Mouse (Mus musculus): ENCODE results near the gene Gm20388. TPM values are rescaled to one million over a fixed set of nuclear protein-coding genes. Genes with fewer than 3 reads are reported as not detected.

The Gm20388 gene
- total RNA-seq, 2 experiments from 2014 or later, result not detected

- no peak for DNase-seq (ENCODE audit: low spot score in 2 of 2)
These were observed 773.0 kb downstream of the Gm20388 start for GRCm38 (mm10) chr8:120683602-120684001.

DNA sequence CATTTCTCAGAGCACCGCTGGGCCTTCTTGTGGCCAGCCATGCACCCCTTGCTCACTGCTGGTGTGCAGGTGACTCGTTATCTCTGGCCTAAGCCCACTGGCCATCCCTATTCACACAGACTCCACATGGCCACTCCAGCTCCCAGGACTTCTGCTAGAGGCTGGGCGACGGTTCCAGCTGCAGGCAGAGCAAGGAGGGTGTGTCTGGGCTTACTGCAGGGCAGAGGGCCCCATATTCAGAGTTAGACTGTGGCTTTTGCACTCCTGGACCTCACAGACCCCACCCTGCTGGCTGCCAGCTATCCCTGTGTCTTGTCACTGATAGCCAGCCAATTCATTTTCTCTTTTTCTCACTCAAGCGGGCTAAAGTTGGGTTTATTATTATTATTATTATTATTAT is 773.4 kb downstream of the Gm20388 start:
- no peak for DNase-seq (ENCODE audit: low spot score in 2 of 2)

GRCm38 (mm10) chr8:120685097-120685496 is 774.5 kb downstream of the Gm20388 start:
- no peak for DNase-seq (ENCODE audit: low spot score in 2 of 2)

- DNase-seq (ENCODE audit: low spot score in 2 of 2), result no peak
These were observed 775.0 kb downstream of the Gm20388 start for GRCm38 (mm10) chr8:120685591-120685990.

DNA sequence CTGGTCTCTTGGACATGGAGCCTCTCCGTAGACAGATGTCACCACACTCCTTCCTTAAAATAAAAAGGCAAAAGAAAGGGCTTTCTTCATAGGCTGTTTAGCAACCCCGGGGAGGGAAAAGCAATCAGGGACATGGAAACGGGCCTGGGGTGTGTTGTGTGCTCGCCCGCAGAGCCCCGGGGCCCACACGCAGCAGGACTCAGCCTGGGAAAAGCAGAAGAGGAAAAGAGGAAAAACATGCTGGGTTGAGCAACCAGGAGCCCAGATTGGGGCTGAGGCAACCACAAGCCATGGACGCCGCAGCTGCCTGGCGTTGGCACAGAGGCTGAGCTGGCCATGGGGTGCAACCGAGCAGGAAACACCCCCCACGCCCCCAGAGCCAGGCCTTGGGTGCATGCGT is 775.4 kb downstream of the Gm20388 start:
- no peak for DNase-seq (ENCODE audit: low spot score in 2 of 2)

DNA sequence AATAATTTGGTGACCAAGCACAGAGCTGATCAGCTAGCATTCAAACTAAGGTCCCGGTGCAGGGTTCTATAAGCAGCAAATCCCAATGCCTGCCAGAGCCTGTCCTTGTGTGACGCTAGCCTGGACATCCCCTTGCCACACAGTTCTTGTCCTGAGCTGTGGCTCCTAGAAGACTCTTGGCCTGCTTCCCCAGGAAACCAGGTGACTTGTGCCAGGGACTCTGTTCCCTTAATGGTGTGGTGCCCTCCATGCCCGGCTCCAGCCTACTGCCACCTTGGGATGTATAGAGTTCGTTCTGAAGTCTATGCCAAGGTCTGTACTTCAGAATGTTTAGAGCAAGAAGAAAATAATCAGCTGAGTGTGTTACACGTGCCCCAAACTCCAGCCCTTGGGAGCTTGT is 775.9 kb downstream of the Gm20388 start:
- no peak for DNase-seq (ENCODE audit: low spot score in 2 of 2)

DNA sequence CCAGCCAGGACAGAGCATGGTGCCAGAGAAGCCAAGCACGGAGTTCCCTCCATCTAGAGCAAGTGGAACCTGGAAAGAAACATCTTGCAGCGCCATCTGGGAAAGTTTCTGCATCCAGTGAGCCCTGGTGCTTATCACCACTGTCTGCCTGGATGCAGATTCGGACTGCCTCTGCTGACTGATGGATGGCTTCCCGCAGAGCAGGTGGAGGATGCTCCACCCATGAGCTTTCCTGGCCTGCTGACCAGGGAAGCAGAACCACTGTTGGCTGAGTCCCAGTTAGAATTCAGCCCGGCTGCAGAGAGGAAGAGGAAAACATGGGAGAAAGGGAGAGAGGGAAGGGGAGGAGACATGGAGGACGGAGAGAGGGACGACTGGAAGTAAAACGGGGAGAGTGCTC is 777.1 kb downstream of the Gm20388 start:
- DNase-seq (ENCODE audit: low spot score in 2 of 2), result no peak

DNA sequence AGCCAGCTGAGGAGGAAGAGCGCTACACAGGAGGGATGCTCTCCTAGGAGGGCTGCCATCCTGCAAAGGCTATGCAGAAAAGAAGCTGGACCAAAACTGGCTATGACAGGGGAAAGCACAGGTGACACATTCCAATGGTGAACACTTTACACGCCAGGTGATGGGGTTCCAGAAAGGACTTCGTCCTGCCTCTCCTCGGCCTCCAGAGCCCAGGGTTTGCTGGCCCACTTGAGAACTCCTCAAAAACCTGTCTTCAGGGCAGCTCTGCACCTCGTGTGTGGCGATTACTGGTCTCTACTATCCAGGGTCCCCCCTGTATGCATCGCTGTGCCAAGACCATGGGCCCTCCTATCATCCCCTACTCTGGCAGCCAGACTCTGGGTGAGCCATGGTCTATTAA is 777.9 kb downstream of the Gm20388 start:
- DNase-seq (ENCODE audit: low spot score in 2 of 2), result no peak

- DNase-seq (ENCODE audit: low spot score in 2 of 2), result no peak
These were observed 782.3 kb downstream of the Gm20388 start for GRCm38 (mm10) chr8:120692934-120693333.

DNA sequence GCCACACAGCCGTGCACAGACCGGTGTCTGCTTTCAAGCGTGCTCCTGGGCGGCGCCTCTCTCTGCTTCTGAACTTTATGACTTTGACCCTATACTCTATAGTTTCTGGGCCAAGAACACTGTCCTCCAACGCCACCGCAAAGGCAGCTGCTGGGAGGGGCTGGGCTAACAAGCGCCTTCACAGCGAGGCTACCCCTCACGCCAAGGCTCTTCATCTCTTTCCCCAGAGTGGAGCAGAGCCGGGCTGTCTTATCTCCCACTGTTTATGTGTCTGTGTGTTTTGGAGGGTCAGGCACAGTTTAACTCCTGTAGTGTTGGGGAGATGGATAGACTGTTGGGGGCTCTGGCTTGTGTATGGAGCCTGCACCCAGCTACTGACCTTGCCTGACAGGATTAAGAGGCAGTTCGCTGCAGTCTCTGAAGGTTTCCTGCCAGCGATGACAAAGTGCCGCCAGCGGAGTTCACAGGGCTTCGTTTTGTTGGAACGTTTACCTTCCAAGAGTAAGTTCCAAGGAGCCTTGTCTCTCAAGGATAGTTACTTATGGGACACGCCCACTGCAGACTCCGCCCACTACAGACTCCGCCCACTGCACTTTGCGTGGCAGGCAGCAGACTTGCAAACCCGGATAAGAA is 783.3 kb downstream of the Gm20388 start:
- no peak for DNase-seq (ENCODE audit: low spot score in 2 of 2)

DNA sequence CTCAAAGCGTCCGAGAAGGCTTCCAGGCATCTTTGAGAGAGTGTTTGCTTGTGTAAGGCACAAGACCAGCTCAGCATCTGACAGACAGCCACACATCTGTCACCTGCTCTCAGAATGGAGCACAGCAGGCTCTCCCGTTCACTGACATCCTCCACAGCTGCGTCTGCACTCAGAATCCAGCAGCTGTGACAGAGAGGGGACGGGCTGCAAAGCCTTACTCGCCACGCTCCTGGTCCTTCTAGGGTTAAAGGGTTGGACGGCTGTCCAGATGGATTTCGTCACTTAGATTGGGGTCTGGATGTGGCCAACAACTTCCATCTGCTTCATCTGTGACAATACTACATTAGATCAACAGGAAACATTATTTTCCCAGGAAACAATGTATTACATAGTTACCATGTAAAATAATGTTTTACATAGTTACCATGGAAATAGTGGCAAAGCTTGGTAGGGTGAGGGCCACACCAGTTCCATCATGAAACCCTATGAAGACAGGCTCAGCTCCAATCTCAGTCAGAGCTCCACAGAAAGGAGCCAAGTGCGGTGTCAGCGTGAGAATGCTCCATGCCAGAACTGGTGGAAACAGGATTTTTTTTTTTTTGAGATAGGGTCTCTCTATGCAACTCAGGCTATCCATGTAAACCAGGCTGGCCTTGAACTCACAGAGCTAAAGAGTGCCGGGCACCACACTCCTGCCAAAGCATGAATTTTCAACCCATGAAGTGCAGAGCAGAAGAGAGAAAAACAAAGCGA is 785.9 kb downstream of the Gm20388 start:
- DNase-seq (ENCODE audit: low spot score in 2 of 2), result no peak

- DNase-seq (ENCODE audit: low spot score in 2 of 2), result peak; percentile 40 to 62
These were observed 786.7 kb downstream of the Gm20388 start for GRCm38 (mm10) chr8:120697154-120697978.

DNA sequence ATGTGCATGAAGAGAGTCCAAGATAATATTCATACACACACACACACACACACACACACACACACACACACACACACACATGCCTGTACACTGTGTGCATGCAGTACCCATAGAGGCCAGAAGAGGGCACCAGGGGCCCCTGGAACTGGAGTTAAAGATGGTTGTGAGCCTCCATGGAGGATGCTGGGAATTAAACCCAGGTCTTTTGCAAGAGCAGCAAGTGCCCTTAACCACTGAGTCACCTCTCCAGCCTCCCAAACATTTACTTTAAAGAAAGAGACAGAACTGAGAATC is 787.3 kb downstream of the Gm20388 start:
- no peak for DNase-seq (ENCODE audit: low spot score in 2 of 2)

GRCm38 (mm10) chr8:120698426-120698825 is 787.8 kb downstream of the Gm20388 start:
- DNase-seq (ENCODE audit: low spot score in 2 of 2), result no peak

DNA sequence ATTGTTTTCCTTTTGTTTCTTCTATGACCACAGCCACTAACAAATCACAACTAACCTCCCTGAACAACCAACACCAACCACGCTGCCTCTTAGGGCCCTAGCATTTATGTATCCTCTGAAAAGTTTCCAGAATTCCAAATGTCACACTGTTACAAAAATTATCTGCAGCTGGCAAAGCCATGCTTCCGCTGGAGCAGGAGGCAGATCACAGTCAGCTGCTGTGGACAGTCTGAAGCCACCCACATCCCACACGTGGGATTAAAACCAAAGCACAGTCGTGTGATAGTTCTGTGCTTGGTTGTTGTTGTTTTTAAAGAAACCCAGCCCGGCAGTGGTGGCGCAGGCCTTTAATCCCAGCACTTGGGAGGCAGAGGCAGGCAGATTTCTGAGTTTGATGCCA is 788.4 kb downstream of the Gm20388 start:
- no peak for DNase-seq (ENCODE audit: low spot score in 2 of 2)

DNA sequence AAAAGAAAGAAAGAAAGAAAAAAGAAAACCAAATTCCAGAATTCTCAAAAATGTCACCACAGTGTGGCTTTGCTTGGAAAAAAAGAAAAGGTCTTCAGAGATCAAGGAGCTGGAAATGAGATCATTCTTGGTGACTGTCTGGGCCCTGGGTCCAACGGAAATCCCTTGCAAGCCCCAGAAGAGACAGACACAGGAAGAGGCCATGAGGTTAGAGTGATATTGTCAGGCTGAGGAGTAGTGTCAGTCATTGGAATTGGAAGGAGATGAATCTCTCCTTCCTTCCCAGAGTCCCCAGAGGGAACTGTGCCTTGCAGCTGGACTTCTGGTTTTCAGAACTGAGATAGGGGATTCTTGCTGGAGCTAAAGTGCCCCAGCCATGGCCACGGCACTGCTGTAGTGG is 788.9 kb downstream of the Gm20388 start:
- DNase-seq (ENCODE audit: low spot score in 2 of 2), result no peak

DNA sequence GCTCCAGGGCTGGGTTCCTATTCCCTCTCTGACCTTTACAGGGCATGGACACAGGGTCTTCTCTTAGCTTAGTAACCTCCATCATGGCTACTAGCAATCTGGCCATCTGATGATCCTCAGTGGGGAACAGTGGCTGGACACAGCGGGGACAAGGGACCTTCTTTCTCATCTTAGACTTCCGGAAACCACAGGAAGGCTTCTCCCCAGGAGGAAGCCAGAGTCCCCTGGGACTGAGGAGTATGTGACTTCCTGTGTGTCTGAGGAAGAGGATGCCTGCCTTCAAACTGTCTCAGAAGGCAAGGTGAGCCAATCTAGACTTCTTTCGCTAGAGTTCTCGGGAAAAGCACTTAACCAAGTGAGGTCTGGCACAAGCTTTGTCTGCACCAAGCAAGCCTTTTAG is 789.4 kb downstream of the Gm20388 start:
- DNase-seq (ENCODE audit: low spot score in 2 of 2), result no peak

- DNase-seq (ENCODE audit: low spot score in 2 of 2), result no peak
These were observed 791.3 kb downstream of the Gm20388 start for GRCm38 (mm10) chr8:120701758-120702465.

- DNase-seq (ENCODE audit: low spot score in 2 of 2), result no peak
These were observed 793.6 kb downstream of the Gm20388 start for GRCm38 (mm10) chr8:120704203-120704602.

- no peak for DNase-seq (ENCODE audit: low spot score in 2 of 2)
These were observed 794.5 kb downstream of the Gm20388 start for GRCm38 (mm10) chr8:120705163-120705562.

DNA sequence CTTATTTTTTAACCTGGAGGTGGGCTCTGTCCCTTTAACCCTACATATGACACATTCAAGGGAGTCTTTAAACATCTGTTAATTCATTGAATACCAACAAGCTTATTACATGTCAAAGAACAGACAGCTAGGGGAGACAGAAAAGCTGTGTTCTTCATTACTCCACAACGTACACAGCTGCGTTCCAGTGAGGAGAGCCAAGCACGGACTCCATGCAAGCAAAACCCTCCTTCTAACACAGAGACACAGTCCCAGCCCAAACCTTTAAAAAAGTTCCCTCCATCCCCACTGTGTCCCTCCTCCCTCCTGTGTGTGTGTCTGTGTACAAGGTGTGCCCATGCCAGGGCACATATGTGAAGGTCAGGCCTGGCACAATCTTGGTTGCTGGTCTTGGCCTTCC is 795.6 kb downstream of the Gm20388 start:
- no peak for DNase-seq (ENCODE audit: low spot score in 2 of 2)

- DNase-seq (ENCODE audit: low spot score in 2 of 2), result no peak
These were observed 798.5 kb downstream of the Gm20388 start for GRCm38 (mm10) chr8:120709176-120709575.
